ENCODE assay signal across 16 mouse cellular contexts in genomic region chr12:71364106-71364505, GRCm38 (mm10). TPM values are rescaled to one million over a fixed set of nuclear protein-coding genes. Genes with fewer than 3 reads are reported as not detected.
DNase-seq lines count a peak whose midpoint lies in the region; ATAC-seq and TF ChIP-seq lines count a peak whose summit lies in the region.
"Had no signal": no experiment of that assay in that cellular context is flagged by ENCODE, and none has a peak within 500 bp of the region (broad histone marks: within the 10 kb centered on the region; RNA-seq: fewer than 3 reads in every experiment).

No protein-coding gene starts in this region.

- no peaks in the 10 kb centered on the region for H3K36me3 ChIP-seq in hindbrain, embryonic 16.5 days (ENCODE audit: control insufficient read depth, insufficient read depth, low read length)
- H3K36me3 ChIP-seq in hindbrain, embryonic 12.5 days: no peaks in the 10 kb centered on the region
- no peaks in the 10 kb centered on the region for H3K36me3 ChIP-seq in midbrain, postnatal 0 days (ENCODE audit: insufficient read depth, low read length)
- no peaks in the 10 kb centered on the region for H3K36me3 ChIP-seq in midbrain, embryonic 16.5 days (ENCODE audit: control insufficient read depth, insufficient read depth, low read length)
- H3K36me3 ChIP-seq: embryonic facial prominence, embryonic 13.5 days; heart, embryonic 13.5 days; intestine, embryonic 15.5 days; limb, embryonic 15.5 days had no signal

- 41% methylated on average over 7 of the region's 7 CpGs for WGBS in hindbrain, embryonic 16.5 days
- 66% methylated on average over 7 of the region's 7 CpGs for WGBS in hindbrain, embryonic 12.5 days
- WGBS in midbrain, postnatal 0 days: 45% methylated on average over 7 of the region's 7 CpGs
- WGBS in midbrain, embryonic 16.5 days: 45% methylated on average over 7 of the region's 7 CpGs

- TF ChIP-seq CTCF in midbrain, postnatal 0 days (IDR thresholded peaks at IDR 0.05): no peak

- intact Hi-C loops in left cerebral cortex, postnatal 10 days (cut with DNase I): no loop called here

- peaks cover 12% of the 10 kb centered on the region; the same call in 1 of the 2 replicates for H3K4me1 ChIP-seq in hindbrain, embryonic 16.5 days (ENCODE audit: control insufficient read depth, insufficient read depth, low read depth, low read length)
- peaks cover 8% of the 10 kb centered on the region; the same call in 1 of the 2 replicates for H3K4me1 ChIP-seq in hindbrain, embryonic 12.5 days
- H3K4me1 ChIP-seq in midbrain, postnatal 0 days (ENCODE audit: insufficient read depth, low read length): 0 out of 2 replicates have a peak, but pooled peaks cover 4% of the 10 kb centered on the region
- peaks cover 10% of the 10 kb centered on the region; the same call in 1 of the 2 replicates for H3K4me1 ChIP-seq in midbrain, embryonic 16.5 days (ENCODE audit: control insufficient read depth, insufficient read depth, low read length)
- H3K4me1 ChIP-seq: limb, embryonic 15.5 days had no signal

- H3K27me3 ChIP-seq in hindbrain, embryonic 16.5 days (replicated peaks; ENCODE audit: control insufficient read depth, insufficient read depth, low read length): no peaks in the 10 kb centered on the region
- H3K27me3 ChIP-seq in hindbrain, embryonic 12.5 days: no peaks in the 10 kb centered on the region
- no peaks in the 10 kb centered on the region for H3K27me3 ChIP-seq in midbrain, postnatal 0 days (ENCODE audit: insufficient read depth, low read length)
- no peaks in the 10 kb centered on the region for H3K27me3 ChIP-seq in midbrain, embryonic 16.5 days (ENCODE audit: control insufficient read depth, insufficient read depth, low read depth, low read length)
- H3K27me3 ChIP-seq: embryonic facial prominence, embryonic 13.5 days; intestine, embryonic 15.5 days had no signal

- H3K4me2 ChIP-seq in hindbrain, embryonic 16.5 days (ENCODE audit: low read length): no peak overlapping the region
- no peak overlapping the region for H3K4me2 ChIP-seq in hindbrain, embryonic 12.5 days (replicated peaks)
- H3K4me2 ChIP-seq in midbrain, postnatal 0 days (ENCODE audit: low read depth, low read length, poor library complexity, severe bottlenecking): no peak overlapping the region
- H3K4me2 ChIP-seq in midbrain, embryonic 16.5 days (ENCODE audit: low read length): no peak overlapping the region
- H3K4me2 ChIP-seq: embryonic facial prominence, embryonic 13.5 days; heart, embryonic 13.5 days; intestine, embryonic 15.5 days; limb, embryonic 15.5 days had no signal

- H3K9me3 ChIP-seq in hindbrain, embryonic 16.5 days (ENCODE audit: control insufficient read depth, low read length): no peaks in the 10 kb centered on the region
- H3K9me3 ChIP-seq in hindbrain, embryonic 12.5 days (replicated peaks): no peaks in the 10 kb centered on the region
- no peaks in the 10 kb centered on the region for H3K9me3 ChIP-seq in midbrain, postnatal 0 days (ENCODE audit: low read length)
- H3K9me3 ChIP-seq in midbrain, embryonic 16.5 days (replicated peaks; ENCODE audit: control insufficient read depth, low read length, poor library complexity, severe bottlenecking): no peaks in the 10 kb centered on the region
- H3K9me3 ChIP-seq: embryonic facial prominence, embryonic 13.5 days; heart, embryonic 13.5 days; intestine, embryonic 15.5 days; limb, embryonic 15.5 days had no signal

- DNase-seq in midbrain, postnatal 0 days (ENCODE audit: low spot score): peak; percentile 53
- DNase-seq in cerebellum, adult 8-10 months: peak; percentile 27
- peak; percentile 22 to 65 for DNase-seq in layer of hippocampus, postnatal 14 days (ENCODE audit: low spot score in 2 of 2)
- DNase-seq in left cerebral cortex, postnatal 10 days (ENCODE audit: extremely low spot score in 1 of 2, low spot score in 2 of 2): no peak
- DNase-seq in natural killer cell, adult 2 months (ENCODE audit: low spot score in 2 of 2): no peak
- DNase-seq: adrenal gland, postnatal 10 days; lung, adult 18-20 months; thymus, postnatal 36 days had no signal

- H3K9ac ChIP-seq in hindbrain, embryonic 16.5 days (ENCODE audit: low read depth, low read length): no peak overlapping the region
- H3K9ac ChIP-seq in hindbrain, embryonic 12.5 days: no peak overlapping the region
- no peak overlapping the region for H3K9ac ChIP-seq in midbrain, postnatal 0 days (replicated peaks; ENCODE audit: low read length, poor library complexity, severe bottlenecking)
- no peak overlapping the region for H3K9ac ChIP-seq in midbrain, embryonic 16.5 days (ENCODE audit: low read depth, low read length)
- H3K9ac ChIP-seq: embryonic facial prominence, embryonic 13.5 days; heart, embryonic 13.5 days; intestine, embryonic 15.5 days; limb, embryonic 15.5 days had no signal

- H3K4me3 ChIP-seq in hindbrain, embryonic 16.5 days (ENCODE audit: low read length): no peak overlapping the region
- no peak overlapping the region for H3K4me3 ChIP-seq in hindbrain, embryonic 12.5 days
- no peak overlapping the region for H3K4me3 ChIP-seq in midbrain, postnatal 0 days (ENCODE audit: low read depth, low read length)
- H3K4me3 ChIP-seq in midbrain, embryonic 16.5 days (ENCODE audit: low read depth, low read length): no peak overlapping the region
- H3K4me3 ChIP-seq: embryonic facial prominence, embryonic 13.5 days; heart, embryonic 13.5 days; intestine, embryonic 15.5 days; limb, embryonic 15.5 days had no signal

- ATAC-seq in hindbrain, embryonic 16.5 days: no peak
- ATAC-seq in hindbrain, embryonic 12.5 days (ENCODE audit: low FRiP score): no peak
- no peak for ATAC-seq in midbrain, postnatal 0 days (ENCODE audit: low FRiP score)
- ATAC-seq in midbrain, embryonic 16.5 days: no peak
- ATAC-seq: intestine, embryonic 15.5 days had no signal

- peak overlapping the region; percentile 34; the same call in 1 of the 2 replicates for H3K27ac ChIP-seq in hindbrain, embryonic 16.5 days (ENCODE audit: low read depth, low read length)
- H3K27ac ChIP-seq in hindbrain, embryonic 12.5 days: no peak overlapping the region
- H3K27ac ChIP-seq in midbrain, postnatal 0 days (ENCODE audit: low read depth, low read length): no peak overlapping the region
- H3K27ac ChIP-seq in midbrain, embryonic 16.5 days (ENCODE audit: low read length): no peak overlapping the region
- H3K27ac ChIP-seq: embryonic facial prominence, embryonic 13.5 days; heart, embryonic 13.5 days; intestine, embryonic 15.5 days; limb, embryonic 15.5 days had no signal

RNA-seq across cellular contexts. Expression of gene Dact1, which starts 54.4 kb away (rescaled TPM):
- polyA plus RNA-seq in hindbrain, embryonic 16.5 days (2015; fragmentation: Nextera tagmentation; extraction: Ambion mirVana): 15.8 and 21.2 TPM in 2 replicates
- 50.6 and 53.0 TPM in 2 replicates for polyA plus RNA-seq in hindbrain, embryonic 12.5 days (2016; fragmentation: Nextera tagmentation; extraction: Ambion mirVana)
- 63.8 and 64.9 TPM in 2 replicates for total RNA-seq in midbrain, postnatal 0 days (2014; rRNA removed)
- 14.2 and 16.4 TPM in 2 replicates for polyA plus RNA-seq in midbrain, postnatal 0 days (2015; fragmentation: Nextera tagmentation; extraction: Ambion mirVana)
- 25.1 and 25.3 TPM in 2 replicates for polyA plus RNA-seq in midbrain, embryonic 16.5 days (2015; fragmentation: Nextera tagmentation; extraction: Ambion mirVana)
- 10 to 100 TPM; 12.7 to 15.1 TPM for total RNA-seq in layer of hippocampus, postnatal 14 days (2021)
- total RNA-seq in left cerebral cortex, postnatal 10 days (2021): 10 to 100 TPM; 20.4 to 23.4 TPM
- total RNA-seq: hematopoietic stem cell, adult 5-6 weeks had no signal

Comparison
In these comparisons a context has a peak if more than half of its experiments do, and no peak if none do; other contexts are left out.
1. DNase-seq: peak in midbrain, postnatal 0 days (single experiment), cerebellum, adult 8-10 months (single experiment) and layer of hippocampus, postnatal 14 days (2 of 2); none in left cerebral cortex, postnatal 10 days (0 of 2) and natural killer cell, adult 2 months (0 of 2).